Mouse (Mus musculus): ENCODE data around the gene Gucy2d.

Gene Gucy2d

GRCm38 (mm10) chr7:98523070-98523812 is 83.0 kb downstream of the Gucy2d start:
- DNase-seq (ENCODE audit: low spot score) = no peak

- DNase-seq (ENCODE audit: low spot score) = no peak
Observed at GRCm38 (mm10) chr7:98523813-98524361, 83.7 kb downstream of the Gucy2d start.

GRCm38 (mm10) chr7:98524401-98524800 is 84.2 kb downstream of the Gucy2d start:
- no peak for DNase-seq (ENCODE audit: low spot score)

- DNase-seq (ENCODE audit: low spot score) = peak; percentile 39
Observed at GRCm38 (mm10) chr7:98524869-98525699, 84.9 kb downstream of the Gucy2d start.
